Mouse (Mus musculus) testis, adult 2 months (tissue): ENCODE data around the gene Capn15. TPM values are rescaled to one million over a fixed set of nuclear protein-coding genes. Genes with fewer than 3 reads are reported as not detected.

Source experiments
- H3K27ac ChIP-seq: fragments of 200-500 bp; 2 replicates; pipeline ENCODE4 v1.5.1; 2012; ENCODE audit warnings: low read depth, low read length; ENCODE audit not compliant: control insufficient read depth, insufficient read depth
- H3K27me3 ChIP-seq: fragments of 200-500 bp; 2 replicates; pipeline ENCODE4 v1.6.1; 2012; ENCODE audit warnings: mild to moderate bottlenecking, low read length, moderate library complexity; ENCODE audit not compliant: control insufficient read depth, insufficient read depth
- H3K36me3 ChIP-seq: fragments of 200-500 bp; 2 replicates; pipeline ENCODE4 v1.6.1; 2012; ENCODE audit warnings: mild to moderate bottlenecking, low read length; ENCODE audit not compliant: control insufficient read depth, insufficient read depth
- H3K4me1 ChIP-seq: fragments of 200-500 bp; 2 replicates; pipeline ENCODE4 v1.6.1; 2012; ENCODE audit warnings: low read length; ENCODE audit not compliant: control insufficient read depth, insufficient read depth
- H3K4me3 ChIP-seq: fragments of 200-500 bp; 2 replicates; pipeline ENCODE4 v1.5.1; 2012; ENCODE audit warnings: low read depth, mild to moderate bottlenecking, low read length, moderate library complexity, mixed read lengths; ENCODE audit not compliant: control insufficient read depth
- CTCF ChIP-seq: fragments of 200-500 bp; IDR thresholded peaks from 2 replicates; pipeline ENCODE4 v1.5.1; 2012; ENCODE audit warnings: low read depth, mild to moderate bottlenecking, inconsistent platforms, low read length, moderate library complexity; ENCODE audit not compliant: control insufficient read depth, insufficient read depth, insufficient replicate concordance
- POLR2A ChIP-seq: fragments of 200-500 bp; IDR thresholded peaks from 2 replicates; pipeline ENCODE4 v1.6.1; 2012; ENCODE audit warnings: low read depth, mild to moderate bottlenecking, inconsistent platforms, low read length, moderate library complexity; ENCODE audit not compliant: control insufficient read depth
- polyA plus RNA-seq: library from polyadenylated mRNA; depleted of rRNA; stranded (reverse); fragments of >200 nt; gene quantifications from 2 replicates; pipeline ENCODE4 v1.2.3, GENCODE M21; 2012

Gene Capn15
- polyA plus RNA-seq, 1 experiment: 20.1 TPM

- Histone ChIP-seq H3K4me1 (no peaks in the 10 kb centered on the region), H3K4me3 (peak overlapping the region; percentile 20), H3K27me3 (no peaks in the 10 kb centered on the region), H3K36me3 (no peaks in the 10 kb centered on the region), H3K27ac (peak overlapping the region; percentile 29)
- TF ChIP-seq CTCF: no peak
- TF ChIP-seq POLR2A: peak; percentile 44; the same call in 1 of the 2 replicates
These were observed 36.2 kb upstream of the Capn15 start for GRCm38 (mm10) chr17:26021728-26022341.

GRCm38 (mm10) chr17:26020848-26021347 is 35.3 kb upstream of the Capn15 start:
- Histone ChIP-seq H3K4me3 (peak overlapping the region; percentile 11), H3K27ac (peak overlapping the region; percentile 3; the same call in 1 of the 2 replicates), H3K4me1 (no peaks in the 10 kb centered on the region), H3K27me3 (no peaks in the 10 kb centered on the region), H3K36me3 (no peaks in the 10 kb centered on the region)
- no peak for TF ChIP-seq CTCF
- TF ChIP-seq POLR2A: no peak

- TF ChIP-seq CTCF (no peak), POLR2A (no peak)
- Histone ChIP-seq H3K36me3 (peaks cover 1% of the 10 kb centered on the region; the same call in 1 of the 2 replicates), H3K4me1 (no peaks in the 10 kb centered on the region), H3K27ac (no peak overlapping the region), H3K27me3 (no peaks in the 10 kb centered on the region), H3K4me3 (no peak overlapping the region)
These were observed 32.8 kb upstream of the Capn15 start for GRCm38 (mm10) chr17:26018388-26018787.

- H3K27me3 ChIP-seq: no peaks in the 10 kb centered on the region
- TF ChIP-seq POLR2A (no peak), CTCF (no peak)
- no peak overlapping the region for H3K27ac ChIP-seq
- peaks cover 1% of the 10 kb centered on the region; the same call in 1 of the 2 replicates for H3K36me3 ChIP-seq
- H3K4me3 ChIP-seq: no peak overlapping the region
- no peaks in the 10 kb centered on the region for H3K4me1 ChIP-seq
These were observed 32.4 kb upstream of the Capn15 start for GRCm38 (mm10) chr17:26017949-26018348.

- Histone ChIP-seq H3K27me3 (no peaks in the 10 kb centered on the region), H3K4me3 (no peak overlapping the region), H3K36me3 (peaks cover 4% of the 10 kb centered on the region), H3K4me1 (no peaks in the 10 kb centered on the region), H3K27ac (no peak overlapping the region)
- TF ChIP-seq POLR2A (no peak), CTCF (no peak)
These were observed 31.4 kb upstream of the Capn15 start for GRCm38 (mm10) chr17:26017021-26017420.

- H3K4me1 ChIP-seq: no peaks in the 10 kb centered on the region
- no peak overlapping the region for H3K4me3 ChIP-seq
- peaks cover 4% of the 10 kb centered on the region for H3K36me3 ChIP-seq
- H3K27me3 ChIP-seq: no peaks in the 10 kb centered on the region
- H3K27ac ChIP-seq: no peak overlapping the region
- TF ChIP-seq POLR2A: no peak
- no peak for TF ChIP-seq CTCF
These were observed 28.1 kb upstream of the Capn15 start for GRCm38 (mm10) chr17:26013711-26014110.

GRCm38 (mm10) chr17:26011841-26012460 is 26.4 kb upstream of the Capn15 start:
- TF ChIP-seq CTCF (peak; percentile 69; the same call in 1 of the 2 replicates), POLR2A (no peak)
- peaks cover 4% of the 10 kb centered on the region for H3K36me3 ChIP-seq
- H3K27me3 ChIP-seq: no peaks in the 10 kb centered on the region
- H3K4me1 ChIP-seq: no peaks in the 10 kb centered on the region
- no peak overlapping the region for H3K4me3 ChIP-seq
- H3K27ac ChIP-seq: no peak overlapping the region

GRCm38 (mm10) chr17:26009540-26009939 is 23.9 kb upstream of the Capn15 start:
- H3K27ac ChIP-seq: no peak overlapping the region
- H3K27me3 ChIP-seq: no peaks in the 10 kb centered on the region
- H3K4me3 ChIP-seq: no peak overlapping the region
- H3K4me1 ChIP-seq: no peaks in the 10 kb centered on the region
- peaks cover 4% of the 10 kb centered on the region for H3K36me3 ChIP-seq
- peak; percentile 78; the same call in 1 of the 2 replicates for TF ChIP-seq CTCF
- no peak for TF ChIP-seq POLR2A
